Mouse (Mus musculus): ENCODE measurements around the gene Wdr45.

- TF ChIP-seq CHD2 (IDR thresholded peaks at IDR 0.05; ENCODE audit: low read depth, low read length) (no peak), ZNF384 (IDR thresholded peaks at IDR 0.05; ENCODE audit: low read depth, low read length) (no peak), HCFC1 (IDR thresholded peaks at IDR 0.05; ENCODE audit: borderline replicate concordance, insufficient read depth, low read length) (no peak), ZC3H11A (IDR thresholded peaks at IDR 0.05; ENCODE audit: borderline replicate concordance, low read depth, low read length) (no peak)
Measured at GRCm38 (mm10) chrX:7725841-7726240, 11.7 kb downstream of the Wdr45 start.

All from ES-E14 (cell line).